Mouse (Mus musculus) liver, postnatal 0 days (tissue): ENCODE measurements at regions not wholly inside any gene's neighbourhood (a gene's known extent, or its start where the extent isn't known, plus 50 kb on each side); places are given as distances from the start of the nearest gene placed in this dataset.

Experiments used
- CTCF ChIP-seq: sonication (generic); IDR thresholded peaks from 2 replicates; pipeline ENCODE4 v1.5.1; 2016; ENCODE audit warnings: antibody characterized with exemption, low read depth
- EP300 ChIP-seq: IDR thresholded peaks from 2 replicates; pipeline ENCODE4 v1.6.1; 2016; ENCODE audit warnings: antibody characterized with exemption, low read depth, mild to moderate bottlenecking

DNA sequence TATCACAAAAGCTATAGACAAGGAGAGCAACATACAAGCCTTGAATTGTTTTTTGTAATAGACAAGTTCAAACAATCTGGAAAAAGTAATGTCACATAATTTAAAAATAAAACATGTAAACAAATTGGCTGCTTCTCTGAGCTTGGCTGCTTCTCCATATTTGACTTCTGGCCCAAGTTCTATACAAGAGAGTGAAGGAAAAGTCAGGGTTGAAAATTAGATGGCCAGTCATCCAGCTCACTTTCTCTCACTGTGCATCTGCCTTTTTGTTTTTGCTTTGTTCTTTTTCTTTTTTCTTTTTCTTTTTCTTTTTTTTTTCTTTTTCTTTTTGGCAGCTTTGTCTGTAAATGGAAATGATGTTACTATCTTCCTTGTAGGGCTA lies 163.6 kb upstream of the Ell2 start:
- TF ChIP-seq CTCF (no peak), EP300 (no peak)
